Mouse (Mus musculus) spleen, adult 18-20 months (tissue): Measurements from ENCODE around the gene Tor1aip2.

Experiments used
- DNase-seq, 2 experiments: peaks; one replicate each; pipeline ENCODE4 v3.0.0; 2022; ENCODE audit warnings: mixed read lengths in 2 of 2

The Tor1aip2 gene

GRCm38 (mm10) chr1:156041451-156042241, 6.4 kb downstream of the Tor1aip2 start:
- no peak for DNase-seq

GRCm38 (mm10) chr1:156042481-156042880, 7.3 kb downstream of the Tor1aip2 start:
- no peak for DNase-seq

GRCm38 (mm10) chr1:156043027-156043426, 7.8 kb downstream of the Tor1aip2 start:
- DNase-seq, result peak in 1 of 2 experiments; percentile 46

- no peak for DNase-seq
These were observed 9.0 kb downstream of the Tor1aip2 start for GRCm38 (mm10) chr1:156044211-156044611.

GRCm38 (mm10) chr1:156046688-156047087, 11.5 kb downstream of the Tor1aip2 start:
- no peak for DNase-seq

GRCm38 (mm10) chr1:156058207-156058606, 23.0 kb downstream of the Tor1aip2 start:
- no peak for DNase-seq

- DNase-seq, result no peak
These were observed 27.0 kb downstream of the Tor1aip2 start for GRCm38 (mm10) chr1:156062193-156062592.

- no peak for DNase-seq
These were observed 30.9 kb downstream of the Tor1aip2 start for GRCm38 (mm10) chr1:156066133-156066532.

GRCm38 (mm10) chr1:156070106-156070505, 34.9 kb downstream of the Tor1aip2 start:
- no peak for DNase-seq

GRCm38 (mm10) chr1:156073169-156073821, 38.1 kb downstream of the Tor1aip2 start:
- peak in 1 of 2 experiments; percentile 7 for DNase-seq

- DNase-seq, result no peak
These were observed 39.4 kb downstream of the Tor1aip2 start for GRCm38 (mm10) chr1:156074575-156074974.

- DNase-seq, result no peak
These were observed 41.3 kb downstream of the Tor1aip2 start for GRCm38 (mm10) chr1:156076474-156076873.

- no peak for DNase-seq
These were observed 42.5 kb downstream of the Tor1aip2 start for GRCm38 (mm10) chr1:156077655-156078054.

GRCm38 (mm10) chr1:156084603-156085002, 49.4 kb downstream of the Tor1aip2 start:
- DNase-seq, result no peak

GRCm38 (mm10) chr1:156085770-156086169, 50.6 kb downstream of the Tor1aip2 start:
- DNase-seq, result no peak

- no peak for DNase-seq
These were observed 52.4 kb downstream of the Tor1aip2 start for GRCm38 (mm10) chr1:156087586-156087985.

GRCm38 (mm10) chr1:156089561-156089960, 54.4 kb downstream of the Tor1aip2 start:
- no peak for DNase-seq

GRCm38 (mm10) chr1:156090042-156090441, 54.8 kb downstream of the Tor1aip2 start:
- DNase-seq, result no peak

- DNase-seq, result no peak
These were observed 56.6 kb downstream of the Tor1aip2 start for GRCm38 (mm10) chr1:156091811-156092210.

- DNase-seq, result no peak
These were observed 68.6 kb downstream of the Tor1aip2 start for GRCm38 (mm10) chr1:156103763-156104162.

- DNase-seq, result no peak
These were observed 70.2 kb downstream of the Tor1aip2 start for GRCm38 (mm10) chr1:156105381-156105780.

GRCm38 (mm10) chr1:156107424-156107823, 72.2 kb downstream of the Tor1aip2 start:
- no peak for DNase-seq

GRCm38 (mm10) chr1:156108400-156108799, 73.2 kb downstream of the Tor1aip2 start:
- no peak for DNase-seq

- DNase-seq, result no peak
These were observed 75.9 kb downstream of the Tor1aip2 start for GRCm38 (mm10) chr1:156111090-156111489.
